Comparison of ENCODE assay signal across 11 mouse cellular contexts in genomic region chr14:62292166-62292487, GRCm38 (mm10). TPM values are rescaled to one million over a fixed set of nuclear protein-coding genes. Genes with fewer than 3 reads are reported as not detected.
A peak's percentile ranks its signal among the peaks of the same experiment; 100 is the strongest.
DNase-seq lines count a peak whose midpoint lies in the region; ATAC-seq and TF ChIP-seq lines count a peak whose summit lies in the region.
"Had no signal": no experiment of that assay in that cellular context is flagged by ENCODE, and none has a peak within 500 bp of the region (broad histone marks: within the 10 kb centered on the region; RNA-seq: fewer than 3 reads in every experiment).

No protein-coding gene starts in this region.

- no peaks in the 10 kb centered on the region for H3K27me3 ChIP-seq in heart, embryonic 15.5 days
- peaks cover 53% of the 10 kb centered on the region for H3K27me3 ChIP-seq in hindbrain, embryonic 10.5 days (ENCODE audit: insufficient read depth, poor library complexity, severe bottlenecking)
- peaks cover 7% of the 10 kb centered on the region for H3K27me3 ChIP-seq in liver, embryonic 16.5 days (ENCODE audit: control insufficient read depth, insufficient read depth, low read depth, low read length)
- H3K27me3 ChIP-seq: CH12.LX had no signal

- H3K9ac ChIP-seq in heart, embryonic 15.5 days: peak overlapping the region; percentile 63; the same call in 1 of the 2 replicates
- H3K9ac ChIP-seq in ES-E14 (ENCODE audit: insufficient read depth, low read depth, low read length, poor library complexity, severe bottlenecking): peak overlapping the region; percentile 66; the same call in 1 of the 2 replicates
- no peak overlapping the region for H3K9ac ChIP-seq in liver, embryonic 16.5 days (ENCODE audit: low read depth, low read length)

- DNase-seq in heart, postnatal 36 days: no peak
- no peak for DNase-seq in ES-E14 (ENCODE audit: low read depth, low spot score)
- DNase-seq in hindbrain, embryonic 10.5 days (ENCODE audit: low spot score): no peak
- no peak for DNase-seq in adrenal gland, postnatal 10 days
- no peak for DNase-seq in B cell, adult 2 months
- no peak for DNase-seq in layer of hippocampus, postnatal 25 days (ENCODE audit: extremely low spot score in 1 of 2, low spot score in 1 of 2)
- DNase-seq: gastrocnemius, postnatal 36 days had no signal

- no peaks in the 10 kb centered on the region for H3K9me3 ChIP-seq in heart, embryonic 15.5 days (replicated peaks)
- no peaks in the 10 kb centered on the region for H3K9me3 ChIP-seq in ES-E14 (ENCODE audit: control insufficient read depth, insufficient read depth, low read depth, low read length)
- no peaks in the 10 kb centered on the region for H3K9me3 ChIP-seq in hindbrain, embryonic 10.5 days
- H3K9me3 ChIP-seq in liver, embryonic 16.5 days (replicated peaks; ENCODE audit: control insufficient read depth, low read length): no peaks in the 10 kb centered on the region

- intact Hi-C loops in heart, postnatal 36 days (cut with DNase I): no loop called here

- H3K36me3 ChIP-seq in heart, embryonic 15.5 days: no peaks in the 10 kb centered on the region
- no peaks in the 10 kb centered on the region for H3K36me3 ChIP-seq in ES-E14 (ENCODE audit: control insufficient read depth, insufficient read depth, low read length, poor library complexity, severe bottlenecking)
- H3K36me3 ChIP-seq in hindbrain, embryonic 10.5 days: no peaks in the 10 kb centered on the region
- H3K36me3 ChIP-seq in liver, embryonic 16.5 days (ENCODE audit: control insufficient read depth, insufficient read depth): no peaks in the 10 kb centered on the region

- H3K4me3 ChIP-seq in heart, embryonic 15.5 days: peak overlapping the region; percentile 54
- peak overlapping the region; percentile 59 to 79 for H3K4me3 ChIP-seq in ES-E14 (ENCODE audit: insufficient read depth in 1 of 2, low read depth in 1 of 2, low read length in 2 of 2, poor library complexity in 1 of 2, severe bottlenecking in 1 of 2)
- H3K4me3 ChIP-seq in hindbrain, embryonic 10.5 days: peak overlapping the region; percentile 69
- H3K4me3 ChIP-seq in liver, embryonic 16.5 days (ENCODE audit: low read depth, low read length): peak overlapping the region; percentile 38

- in situ Hi-C loops in ES-E14 (cut with MboI; ENCODE audit: low sequenced_read_pairs in 2 of 2, unreplicated experiment in 2 of 2): no loop called here

- H3K4me2 ChIP-seq in heart, embryonic 15.5 days: peak overlapping the region; percentile 97
- H3K4me2 ChIP-seq in liver, embryonic 16.5 days (ENCODE audit: low read depth, low read length): peak overlapping the region; percentile 51

- H3K4me1 ChIP-seq in heart, embryonic 15.5 days (replicated peaks): peaks cover 11% of the 10 kb centered on the region
- peaks cover 2 to 4% of the 10 kb centered on the region in 2 experiments; a peak in 2 of 4 replicates for H3K4me1 ChIP-seq in ES-E14 (ENCODE audit: control insufficient read depth in 2 of 2, insufficient read depth in 2 of 2, low read length in 2 of 2, poor library complexity in 1 of 2)
- peaks cover 15% of the 10 kb centered on the region for H3K4me1 ChIP-seq in hindbrain, embryonic 10.5 days (replicated peaks)
- no peaks in the 10 kb centered on the region; the same call in 1 of the 2 replicates for H3K4me1 ChIP-seq in liver, embryonic 16.5 days (ENCODE audit: control insufficient read depth, low read depth, low read length)

- 63% methylated on average over 7 of the region's 7 CpGs for WGBS in heart, embryonic 15.5 days
- 16% methylated on average over 4 of the region's 7 CpGs for WGBS in hindbrain, embryonic 10.5 days
- 34% methylated on average over 5 of the region's 7 CpGs for WGBS in liver, embryonic 16.5 days (ENCODE audit: insufficient replicate concordance)

- H3K27ac ChIP-seq in heart, embryonic 15.5 days: no peak overlapping the region
- H3K27ac ChIP-seq in ES-E14 (ENCODE audit: insufficient read depth, low read depth, low read length, poor library complexity, severe bottlenecking): no peak overlapping the region
- peak overlapping the region; percentile 88 for H3K27ac ChIP-seq in hindbrain, embryonic 10.5 days
- no peak overlapping the region for H3K27ac ChIP-seq in liver, embryonic 16.5 days (ENCODE audit: low read length)

- no peak for ATAC-seq in heart, embryonic 15.5 days (replicated peaks; ENCODE audit: insufficient number of reproducible peaks, insufficient read depth, low FRiP score, low read depth)
- no peak for ATAC-seq in liver, embryonic 16.5 days (ENCODE audit: low read depth)

TF ChIP-seq in ES-E14, 5 proteins besides CTCF, POLR2A, EP300 and RAD21:
- TF ChIP-seq MAFK (IDR thresholded peaks at IDR 0.05; ENCODE audit: insufficient read depth, low read depth, low read length) (no peak), ZNF384 (IDR thresholded peaks at IDR 0.05; ENCODE audit: low read depth, low read length) (no peak), HCFC1 (IDR thresholded peaks at IDR 0.05; ENCODE audit: borderline replicate concordance, insufficient read depth, low read length) (no peak), ZC3H11A (IDR thresholded peaks at IDR 0.05; ENCODE audit: borderline replicate concordance, low read depth, low read length) (no peak), CHD2 (IDR thresholded peaks at IDR 0.05; ENCODE audit: low read depth, low read length) (no peak)

RNA-seq across cellular contexts. Expression of gene Rnaseh2b, which starts 0.3 kb away (rescaled TPM):
- 49.5 and 62.2 TPM in 2 replicates for polyA plus RNA-seq in heart, embryonic 15.5 days (2015; fragmentation: Nextera tagmentation; extraction: Ambion mirVana)
- 10 to 100 TPM in 1 of 2 experiments, 1 to 10 TPM in 1; 9.6 to 11.1 TPM for total RNA-seq in heart, postnatal 36 days (2021)
- total RNA-seq in ES-E14 (2012; rRNA removed): 16.4 and 27.3 TPM in 2 replicates
- 60.7 TPM in 2 replicates for polyA plus RNA-seq in hindbrain, embryonic 10.5 days (2016; fragmentation: Nextera tagmentation; extraction: Ambion mirVana)
- 36.7 and 44.9 TPM in 2 replicates for polyA plus RNA-seq in liver, embryonic 16.5 days (2015; fragmentation: Nextera tagmentation; extraction: Ambion mirVana)
- 10 to 100 TPM; 18.4 to 21.9 TPM for total RNA-seq in adrenal gland, postnatal 10 days (2021)
- 10 to 100 TPM; 10.1 to 14.1 TPM for total RNA-seq in layer of hippocampus, postnatal 25 days (2021)

RNA-seq across cellular contexts. Expression of gene Dleu7, which starts 0.7 kb away (rescaled TPM):
- polyA plus RNA-seq in heart, embryonic 15.5 days (2015; fragmentation: Nextera tagmentation; extraction: Ambion mirVana): 0.59 and 1.4 TPM in 2 replicates
- not detected for total RNA-seq in heart, postnatal 36 days (2021)
- total RNA-seq in ES-E14 (2012; rRNA removed): 0.98 and 1.2 TPM in 2 replicates
- polyA plus RNA-seq in hindbrain, embryonic 10.5 days (2016; fragmentation: Nextera tagmentation; extraction: Ambion mirVana): 1.8 and 1.9 TPM in 2 replicates
- 0.13 TPM in 1 of 2 replicates, not detected in the other for polyA plus RNA-seq in liver, embryonic 16.5 days (2015; fragmentation: Nextera tagmentation; extraction: Ambion mirVana)
- total RNA-seq in adrenal gland, postnatal 10 days (2021): under 1 TPM; 0.21 to 0.30 TPM
- total RNA-seq in layer of hippocampus, postnatal 25 days (2021): 1 to 10 TPM; 5.6 to 7.5 TPM
- total RNA-seq: CH12.LX; gastrocnemius, postnatal 36 days; monocyte, adult 5-6 weeks had no signal
